Mouse (Mus musculus) left cerebral cortex, postnatal 36 days (tissue): ENCODE data around the gene Gle1. TPM values are rescaled to one million over a fixed set of nuclear protein-coding genes. Genes with fewer than 3 reads are reported as not detected.
A peak's percentile ranks its signal among the peaks of the same experiment; 100 is the strongest.

Experiments
- DNase-seq, 2 experiments: peaks; one replicate each; pipeline ENCODE4 v3.0.0; 2021 to 2022; ENCODE audit warnings: low spot score in 2 of 2, mixed read lengths in 1 of 2
- intact Hi-C: fragments of 180-260 bp; cut with DNase I; formaldehyde crosslinking; loops from one replicate; pipeline ENCODE4 v1.15.1; 2025
- microRNA-seq: library from miRNA; unstranded; fragments of <30 nt; microRNA quantifications from one replicate; pipeline ENCODE4 v1.2.0, GENCODE M21; 2022
- total RNA-seq, 2 experiments: library from RNA; stranded (reverse); gene quantifications; 2 replicates each; pipeline ENCODE4 v1.2.3; 2021

Gle1 gene
- total RNA-seq, 2 experiments from 2014 or later: 42.7 to 49.0 TPM

DNA sequence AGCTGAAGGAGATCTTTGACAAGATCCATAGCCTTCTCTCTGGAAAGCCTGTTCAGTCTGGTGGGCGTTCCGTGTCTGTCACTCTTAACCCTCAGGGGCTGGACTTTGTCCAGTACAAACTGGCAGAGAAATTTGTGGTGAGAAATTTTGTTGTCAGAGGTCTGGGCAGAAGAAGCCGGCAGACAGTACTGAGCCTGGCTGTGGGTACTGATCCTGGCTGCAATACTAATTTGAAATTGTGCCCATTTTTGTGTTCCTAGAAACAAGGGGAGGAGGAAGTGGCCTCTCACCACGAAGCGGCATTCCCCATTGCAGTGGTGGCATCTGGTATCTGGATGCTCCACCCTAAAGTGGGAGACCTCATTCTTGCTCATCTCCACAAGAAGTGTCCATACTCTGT lies 13.7 kb downstream of the Gle1 start:
- DNase-seq: no peak
- intact Hi-C loops: no loop called here

DNA sequence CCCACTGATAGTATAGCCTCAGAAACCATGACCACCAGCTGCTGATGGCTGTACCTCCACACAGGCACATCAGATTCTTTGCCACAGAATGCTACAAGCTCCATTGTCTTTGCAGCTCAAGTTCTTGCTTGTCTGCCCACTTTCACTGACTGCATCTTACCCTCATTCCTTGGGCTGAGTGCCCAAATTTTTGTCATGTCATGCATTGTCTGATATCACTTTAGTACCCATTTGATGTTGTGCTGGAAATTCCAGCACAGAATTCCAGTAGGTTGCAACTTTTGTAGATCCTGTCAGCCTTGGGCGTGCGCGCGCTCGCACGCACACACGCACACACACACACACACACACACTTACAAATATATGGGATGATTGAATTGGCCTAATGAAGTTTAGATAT lies 26.0 kb downstream of the Gle1 start:
- no peak for DNase-seq
- intact Hi-C loops: no loop called here

- intact Hi-C loops: loop anchor here (5.0 kb wide), 1 partner anchor 137 kb away; no protein-coding TSS in a partner anchor
- DNase-seq: peak in 1 of 2 experiments; percentile 26
These were observed 29.4 kb downstream of the Gle1 start for GRCm38 (mm10) chr2:29964354-29965249.

DNA sequence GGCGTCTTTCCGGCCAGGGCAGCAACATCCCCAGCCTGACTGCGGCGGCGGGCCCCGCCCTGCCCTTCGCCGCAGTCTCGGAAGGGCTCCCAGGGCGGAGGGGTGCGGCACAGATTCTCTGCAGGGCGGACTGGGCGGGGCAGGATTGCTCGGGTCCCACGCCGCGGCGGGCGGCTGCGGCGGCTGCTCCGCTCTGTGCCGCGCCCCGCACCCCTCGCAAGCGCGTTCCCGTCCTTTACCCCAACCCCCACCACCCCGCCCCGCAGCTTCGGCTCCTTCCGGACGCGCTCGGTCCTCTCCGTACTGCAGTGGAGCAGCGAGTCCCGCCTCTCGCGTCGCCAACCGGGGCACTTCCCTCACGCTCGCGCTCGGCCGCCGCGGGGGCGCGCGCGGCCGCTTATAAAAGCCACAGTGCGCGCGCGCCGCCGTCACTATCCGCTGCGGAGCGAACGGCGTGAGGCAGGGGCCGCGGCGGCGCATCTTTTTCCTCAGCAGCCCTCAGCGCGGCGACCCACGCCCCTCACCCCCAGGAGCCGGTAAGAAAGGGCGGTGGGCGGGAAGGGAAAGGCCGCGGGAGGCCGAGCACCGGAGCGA lies 30.1 kb downstream of the Gle1 start, which contains the start of gene Sptan1:
Gene Sptan1, plus strand, starts transcription at position 311 of the 594 bp plus-strand sequence.
- intact Hi-C loops: loop anchor here (5.0 kb wide), 1 partner anchor 138 kb away; no protein-coding TSS in a partner anchor
- DNase-seq: peak; percentile 96

GRCm38 (mm10) chr2:29965906-29966305 lies 30.7 kb downstream of the Gle1 start:
- intact Hi-C loops: loop anchor here (5.0 kb wide), 1 partner anchor 139 kb away; no protein-coding TSS in a partner anchor
- DNase-seq: peak; percentile 48 to 74

- intact Hi-C loops: loop anchor here (5.0 kb wide), 1 partner anchor 140 kb away; no protein-coding TSS in a partner anchor
- no peak for DNase-seq
These were observed 31.6 kb downstream of the Gle1 start for GRCm38 (mm10) chr2:29966826-29967225.

GRCm38 (mm10) chr2:29967768-29968167 lies 32.5 kb downstream of the Gle1 start:
- no peak for DNase-seq
- intact Hi-C loops: loop anchor here (5.0 kb wide), 1 partner anchor 140 kb away; no protein-coding TSS in a partner anchor

- intact Hi-C loops: loop anchor here (5.0 kb wide), 1 partner anchor 141 kb away; no protein-coding TSS in a partner anchor
- DNase-seq: no peak
These were observed 33.4 kb downstream of the Gle1 start for GRCm38 (mm10) chr2:29968638-29969037.

- intact Hi-C loops: no loop called here
- no peak for DNase-seq
These were observed 36.8 kb downstream of the Gle1 start for GRCm38 (mm10) chr2:29971838-29972635.

- intact Hi-C loops: no loop called here
- DNase-seq: no peak
These were observed 38.3 kb downstream of the Gle1 start for GRCm38 (mm10) chr2:29973525-29973924.

GRCm38 (mm10) chr2:29977307-29977706 lies 42.1 kb downstream of the Gle1 start:
- no peak for DNase-seq
- intact Hi-C loops: loop anchor here (1.0 kb wide), 1 partner anchor 42 kb away; the partner anchor contains the start of gene Gle1

DNA sequence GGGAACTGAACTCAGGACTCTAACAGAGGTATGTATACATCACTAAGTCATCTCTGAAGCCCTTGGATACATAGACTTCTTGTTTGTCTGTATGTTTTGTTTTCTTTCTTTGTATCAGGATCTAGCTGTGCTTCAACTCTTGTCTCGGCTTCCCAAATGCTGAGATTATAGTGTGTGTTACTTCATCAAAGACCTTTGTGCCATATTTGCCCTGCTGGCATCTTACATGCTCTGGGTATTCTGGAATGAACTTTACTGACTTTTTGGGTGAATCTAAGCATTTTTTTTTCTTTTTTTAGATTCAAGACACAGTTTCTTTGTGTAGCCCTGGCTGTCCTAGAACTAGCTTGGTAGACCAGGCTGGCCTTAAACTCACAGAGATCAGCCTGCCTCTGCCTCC lies 45.4 kb downstream of the Gle1 start:
- intact Hi-C loops: no loop called here
- no peak for DNase-seq

- intact Hi-C loops: no loop called here
- DNase-seq: no peak
These were observed 56.7 kb downstream of the Gle1 start for GRCm38 (mm10) chr2:29991962-29992361.

DNA sequence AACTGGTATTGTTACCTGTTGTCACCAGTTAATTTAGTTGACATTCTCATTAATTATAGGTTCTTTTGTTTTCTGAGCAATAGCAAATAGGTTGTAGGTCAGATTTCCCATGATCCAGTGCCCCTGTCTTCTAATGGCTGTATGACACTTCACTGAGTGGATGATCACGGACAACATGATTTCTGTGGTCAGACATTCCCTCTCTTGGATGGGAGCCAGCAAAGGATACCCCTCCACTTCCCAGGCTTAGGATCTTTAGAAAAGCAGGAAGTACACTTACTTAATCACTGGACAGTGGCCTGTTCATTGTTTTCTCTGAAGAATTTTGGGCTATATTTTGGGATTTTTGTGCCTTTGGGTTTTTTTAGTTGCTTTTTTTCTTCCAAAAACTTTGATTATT lies 73.9 kb downstream of the Gle1 start:
- intact Hi-C loops: no loop called here
- DNase-seq: no peak

Small RNAs within 50 kb of the gene (microRNA-seq; reads per million reads assigned to microRNA genes)
- not detected for gene Mir6997

Other genes starting within 250 kb of the Gle1 start
- gene Gm13420, start 183.7 kb upstream of the Gle1 start, total RNA-seq: 1 to 10 TPM; 1.9 to 2.3 TPM
- gene Gm13547, start 176.1 kb upstream of the Gle1 start, total RNA-seq: under 1 TPM in 1 of 2 experiments, not detected in 1; 0.54 TPM
- 10 to 100 TPM; 29.1 to 32.9 TPM for gene Coq4, start 147.9 kb upstream of the Gle1 start, total RNA-seq
- gene Trub2, start 146.9 kb upstream of the Gle1 start, total RNA-seq: 10 to 100 TPM; 46.6 to 52.1 TPM
- 10 to 100 TPM; 75.9 to 81.6 TPM for gene Slc27a4, start 132.8 kb upstream of the Gle1 start, total RNA-seq
- gene Urm1, start 115.4 kb upstream of the Gle1 start, total RNA-seq: 10 to 100 TPM; 57.0 to 63.4 TPM
- 1 to 10 TPM; 5.8 to 10.0 TPM for gene Cercam, start 66.3 kb upstream of the Gle1 start, total RNA-seq
- gene Odf2, start 46.2 kb upstream of the Gle1 start, total RNA-seq: 100 to 1,000 TPM in 1 of 2 experiments, 10 to 100 TPM in 1; 71.9 to 116 TPM
- gene Sptan1, start 30.1 kb downstream of the Gle1 start, total RNA-seq: 100 to 1,000 TPM; 880 to 891 TPM
- 10 to 100 TPM; 38.6 to 40.8 TPM for gene Wdr34, start 113.5 kb downstream of the Gle1 start, total RNA-seq
- gene Set, start 122.0 kb downstream of the Gle1 start, total RNA-seq: 100 to 1,000 TPM; 180 to 185 TPM
- 1 to 10 TPM; 1.1 to 2.9 TPM for gene Pkn3, start 142.3 kb downstream of the Gle1 start, total RNA-seq
- gene Zdhhc12, start 158.2 kb downstream of the Gle1 start, total RNA-seq: 1 to 10 TPM; 7.2 to 8.6 TPM
- 100 to 1,000 TPM; 154 to 161 TPM for gene Zer1, start 189.2 kb downstream of the Gle1 start, total RNA-seq
- 10 to 100 TPM; 48.0 to 63.9 TPM for gene Tbc1d13, start 198.3 kb downstream of the Gle1 start, total RNA-seq
- gene Endog, start 236.1 kb downstream of the Gle1 start, total RNA-seq: 10 to 100 TPM; 19.3 to 25.0 TPM
- 10 to 100 TPM; 36.8 to 37.4 TPM for gene Spout1, start 243.0 kb downstream of the Gle1 start, total RNA-seq